Mouse (Mus musculus): Measurements from ENCODE around the gene Foxd3.
"Not testable (repeated sequence)": the region's sequence is repeated elsewhere in the genome, so short reads cannot be mapped to it uniquely, and the experiment has no call there.

Gene Foxd3

DNA sequence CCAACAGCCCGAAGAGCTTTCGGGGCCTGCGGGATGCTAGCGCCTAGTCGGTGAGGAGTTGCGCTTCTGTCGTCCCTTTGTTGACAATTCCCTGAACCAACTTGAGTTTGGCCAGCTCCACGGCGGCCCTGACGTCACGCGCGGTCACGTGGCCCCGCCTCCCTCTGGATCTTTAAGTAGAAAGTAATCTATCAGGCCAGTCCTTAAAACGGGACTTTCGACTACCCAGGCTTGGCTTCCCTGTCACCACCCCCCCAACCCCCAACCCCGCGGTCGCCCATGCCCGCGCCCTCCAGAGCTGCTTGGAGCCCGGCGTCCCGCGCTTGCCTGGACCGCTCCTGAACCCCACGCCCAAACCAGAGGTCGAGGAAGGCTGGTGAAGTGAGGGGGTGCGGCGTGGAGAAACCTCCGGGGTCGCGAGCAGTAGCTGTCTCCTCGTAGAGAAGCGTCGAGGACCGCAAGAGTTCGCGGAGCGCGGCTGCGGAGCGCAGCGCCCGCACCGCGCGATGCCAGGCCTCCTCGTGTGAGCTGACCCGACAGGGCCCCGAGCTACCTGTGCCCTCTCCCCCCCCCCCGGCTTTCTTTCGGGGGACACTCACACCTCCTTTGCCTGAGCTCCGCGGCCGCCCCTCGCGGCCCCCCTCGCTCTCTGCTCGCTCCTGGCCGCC lies at the start of gene Foxd3:
TSS of gene Foxd3 (plus strand) at position 363 of the 668 bp plus-strand sequence.
- DNase-seq (ENCODE audit: low spot score), result peak; percentile 64

DNA sequence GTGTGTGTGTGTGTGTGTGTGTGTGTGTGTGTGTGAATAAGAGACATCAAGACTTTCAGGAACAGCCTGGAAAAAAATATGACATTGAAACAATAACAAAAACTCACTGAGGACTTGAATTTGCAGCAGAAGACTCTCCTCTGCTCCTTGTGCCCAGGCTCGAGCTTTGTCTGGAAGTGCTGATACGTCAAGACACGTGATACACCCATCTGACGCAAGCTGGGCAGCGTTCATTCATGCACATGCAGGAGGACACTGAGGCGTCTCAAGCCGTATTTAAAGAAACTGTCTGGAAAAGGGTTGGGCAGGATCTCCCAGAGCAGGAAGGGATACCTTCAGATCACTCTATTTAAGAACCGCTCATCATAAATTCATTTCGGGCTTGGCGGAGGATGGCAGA lies 43.9 kb upstream of the Foxd3 start:
- DNase-seq (ENCODE audit: low spot score), result no peak

DNA sequence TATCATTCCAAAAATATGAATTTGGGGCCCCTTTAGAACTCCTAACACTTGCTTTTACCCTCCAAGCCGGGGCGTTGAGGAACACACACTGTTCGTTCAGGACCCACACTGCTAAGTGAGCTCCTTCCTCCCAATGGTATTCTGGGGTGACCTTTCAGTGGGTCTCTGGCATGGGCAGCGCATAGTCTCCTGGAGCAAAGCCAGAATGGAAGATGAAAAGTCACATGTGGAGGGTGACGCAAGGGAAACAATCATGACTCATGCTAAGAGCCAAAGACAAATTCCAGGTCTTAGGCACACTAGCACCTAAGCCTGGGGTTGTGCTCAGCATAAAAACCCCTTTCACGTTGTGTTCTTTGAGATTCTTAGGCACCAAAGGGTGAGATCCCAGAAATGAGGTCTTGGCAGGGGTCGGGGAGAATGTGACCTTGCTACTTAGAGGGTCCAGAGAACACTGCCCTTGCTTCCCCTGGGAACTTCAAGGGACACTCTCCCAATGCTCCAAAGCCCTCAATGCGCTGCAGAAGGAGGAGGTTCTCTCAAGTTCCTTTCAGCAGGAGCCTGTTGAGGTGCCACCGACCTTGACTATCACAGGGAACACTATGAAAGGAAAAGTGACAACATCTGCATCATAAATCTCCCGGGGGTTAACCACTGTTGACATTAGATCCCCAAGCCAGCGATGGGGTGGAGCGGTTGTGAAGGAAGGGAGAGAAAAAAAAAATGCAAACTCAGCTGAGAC lies 43.3 kb upstream of the Foxd3 start:
- no peak for DNase-seq (ENCODE audit: low spot score)

DNA sequence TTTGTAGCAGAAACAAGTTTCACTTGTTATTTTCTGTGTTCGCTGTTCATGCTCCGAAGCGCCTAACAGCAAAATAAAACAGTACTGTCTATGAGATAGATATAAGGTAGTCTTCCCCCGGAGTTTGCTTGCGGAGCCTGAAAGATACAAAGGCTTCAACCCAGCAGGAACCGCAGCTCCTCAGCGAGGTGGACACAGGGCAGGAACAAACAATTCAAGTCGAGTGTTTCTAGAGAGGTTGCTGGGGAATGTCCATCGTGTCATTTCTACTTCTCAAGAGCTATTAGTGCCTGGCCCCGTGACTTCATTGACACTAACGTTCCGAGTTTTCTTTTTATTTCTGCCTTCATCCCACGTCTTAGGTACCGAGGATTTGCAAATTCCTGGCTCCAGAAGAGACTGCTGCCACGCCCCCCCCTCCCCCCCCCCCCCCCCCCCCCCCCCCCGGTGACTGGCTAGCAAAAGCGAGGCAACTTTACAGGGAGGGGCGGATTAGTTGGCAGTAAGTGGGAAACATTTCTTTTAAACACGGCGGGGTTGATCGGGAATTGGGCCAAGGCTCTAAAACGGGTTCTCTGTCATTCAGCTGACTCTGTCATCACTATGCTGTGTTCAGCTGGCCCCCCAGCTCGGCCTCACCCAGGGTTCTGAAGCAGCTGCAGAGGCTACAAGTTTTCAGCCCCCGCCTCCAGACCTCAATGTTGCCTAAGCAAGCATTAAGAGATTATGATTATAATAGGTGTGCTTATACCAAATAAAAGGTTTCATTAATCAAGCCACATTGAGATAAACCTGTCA lies 29.9 kb upstream of the Foxd3 start:
- DNase-seq (ENCODE audit: low spot score), result peak; percentile 52

DNA sequence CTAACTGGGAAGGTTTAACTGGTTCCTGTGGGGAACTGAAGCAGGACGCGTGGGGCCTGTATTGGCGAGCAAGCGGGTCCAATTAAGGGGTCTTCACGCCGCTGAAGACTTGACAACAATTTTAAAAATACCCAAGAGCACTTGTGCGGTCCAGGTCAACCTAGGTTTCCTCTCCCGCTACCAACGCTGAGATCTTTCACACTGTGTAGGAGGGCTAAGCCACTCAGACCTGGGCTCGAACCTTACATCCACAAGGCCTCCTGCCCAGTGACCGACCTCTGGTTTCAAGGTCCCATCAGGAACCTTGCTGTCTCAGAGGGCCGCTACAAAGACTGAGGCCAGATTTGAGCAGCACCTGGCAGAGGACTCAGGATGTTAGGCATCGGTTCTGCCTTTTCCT lies 29.0 kb upstream of the Foxd3 start:
- no peak for DNase-seq (ENCODE audit: low spot score)

DNA sequence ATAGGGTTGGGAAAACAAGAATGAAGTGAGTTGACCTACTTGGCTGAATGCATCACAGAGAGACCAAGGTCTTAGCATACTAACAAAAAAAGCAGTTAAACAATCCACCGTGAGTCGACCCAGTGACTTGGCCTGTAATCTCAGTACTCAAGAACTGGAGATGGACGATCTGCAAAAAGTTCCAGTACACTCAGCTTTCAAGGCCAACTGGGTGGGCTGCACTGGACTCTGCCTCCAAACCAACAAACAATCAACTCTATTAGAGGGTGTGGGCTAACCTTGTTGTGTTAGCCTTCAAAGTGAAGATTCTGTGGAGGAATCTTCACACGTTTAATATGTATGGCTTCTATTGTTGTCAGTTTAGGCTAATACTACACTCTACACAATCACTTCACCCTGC lies 20.1 kb upstream of the Foxd3 start:
- no peak for DNase-seq (ENCODE audit: low spot score)

DNA sequence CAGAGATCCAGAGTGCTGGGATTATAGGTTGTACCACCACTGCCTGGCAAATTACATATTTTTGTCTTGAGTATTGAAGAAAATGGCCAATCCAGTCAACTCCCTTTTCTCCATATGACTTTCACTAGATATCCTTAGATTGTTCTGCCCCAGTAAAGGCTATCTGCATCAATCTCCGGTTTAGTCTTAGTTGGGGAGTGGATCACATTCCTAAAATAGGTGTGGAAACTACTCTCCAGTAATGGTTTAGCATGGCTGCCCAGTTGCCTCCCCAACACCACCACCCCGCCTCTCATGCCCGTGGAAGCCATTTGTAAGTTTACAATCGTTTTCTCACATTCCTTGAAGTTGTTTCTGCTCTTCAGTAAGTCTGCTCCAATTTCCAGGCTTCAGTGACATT lies 19.4 kb upstream of the Foxd3 start:
- no peak for DNase-seq (ENCODE audit: low spot score)

DNA sequence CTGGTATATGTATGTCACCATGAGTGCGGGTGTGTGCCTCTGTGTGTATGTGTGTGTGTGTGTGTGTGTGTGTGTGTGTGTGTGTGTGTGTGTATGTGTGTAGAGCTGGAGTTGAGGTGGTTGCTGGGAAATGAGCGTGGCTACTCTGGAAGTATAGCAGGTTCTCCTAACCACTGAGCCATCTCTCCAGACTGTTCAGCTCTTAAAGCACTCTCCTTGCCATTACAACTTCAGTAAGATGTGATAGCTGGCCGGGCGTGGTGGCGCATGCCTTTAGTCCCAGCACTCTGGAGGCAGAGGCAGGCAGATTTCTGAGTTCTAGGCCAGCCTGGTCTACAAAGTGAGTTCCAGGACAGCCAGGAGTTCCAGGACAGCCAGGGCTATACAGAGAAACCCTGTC lies 15.5 kb upstream of the Foxd3 start:
- DNase-seq (ENCODE audit: low spot score), result not testable (repeated sequence)

DNA sequence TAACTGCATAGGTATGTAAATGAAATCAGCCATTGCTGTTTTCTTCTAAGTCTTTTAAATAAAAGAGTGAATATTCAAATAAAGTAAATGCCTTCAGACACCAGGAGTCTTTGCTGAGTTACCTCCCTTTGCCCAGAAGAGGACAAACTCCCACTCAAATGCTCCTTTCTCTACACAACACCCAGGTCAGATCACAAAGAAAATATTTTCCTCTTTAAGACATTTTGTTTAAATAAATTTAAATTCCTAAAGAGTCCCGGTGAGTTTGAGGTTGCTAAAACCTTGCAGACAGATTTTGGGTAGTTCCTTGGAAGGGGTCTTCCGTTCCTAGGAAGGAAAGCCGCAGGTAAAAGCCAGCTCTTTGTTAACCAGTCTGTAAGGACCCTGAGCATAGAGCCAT lies 14.2 kb upstream of the Foxd3 start:
- no peak for DNase-seq (ENCODE audit: low spot score)

DNA sequence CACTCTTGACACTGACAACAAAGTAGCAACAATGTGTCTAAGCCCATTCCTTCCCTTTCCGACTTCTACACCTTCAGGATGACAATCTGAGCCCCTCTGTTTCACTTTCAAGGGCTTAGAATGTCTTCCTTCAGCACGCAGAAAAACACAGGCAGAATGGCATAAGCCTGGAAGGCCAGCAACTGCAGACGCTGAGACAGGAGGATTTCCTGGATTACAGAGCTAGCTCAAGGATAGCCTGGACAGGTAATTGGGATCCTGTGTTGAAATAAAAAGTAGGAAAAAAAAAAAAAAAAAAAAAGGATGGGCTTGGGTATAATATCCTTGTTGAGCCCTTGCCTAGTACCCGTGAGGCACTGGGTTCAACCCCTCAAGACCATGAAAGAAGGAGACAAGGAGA lies 10.5 kb upstream of the Foxd3 start:
- DNase-seq (ENCODE audit: low spot score), result no peak

DNA sequence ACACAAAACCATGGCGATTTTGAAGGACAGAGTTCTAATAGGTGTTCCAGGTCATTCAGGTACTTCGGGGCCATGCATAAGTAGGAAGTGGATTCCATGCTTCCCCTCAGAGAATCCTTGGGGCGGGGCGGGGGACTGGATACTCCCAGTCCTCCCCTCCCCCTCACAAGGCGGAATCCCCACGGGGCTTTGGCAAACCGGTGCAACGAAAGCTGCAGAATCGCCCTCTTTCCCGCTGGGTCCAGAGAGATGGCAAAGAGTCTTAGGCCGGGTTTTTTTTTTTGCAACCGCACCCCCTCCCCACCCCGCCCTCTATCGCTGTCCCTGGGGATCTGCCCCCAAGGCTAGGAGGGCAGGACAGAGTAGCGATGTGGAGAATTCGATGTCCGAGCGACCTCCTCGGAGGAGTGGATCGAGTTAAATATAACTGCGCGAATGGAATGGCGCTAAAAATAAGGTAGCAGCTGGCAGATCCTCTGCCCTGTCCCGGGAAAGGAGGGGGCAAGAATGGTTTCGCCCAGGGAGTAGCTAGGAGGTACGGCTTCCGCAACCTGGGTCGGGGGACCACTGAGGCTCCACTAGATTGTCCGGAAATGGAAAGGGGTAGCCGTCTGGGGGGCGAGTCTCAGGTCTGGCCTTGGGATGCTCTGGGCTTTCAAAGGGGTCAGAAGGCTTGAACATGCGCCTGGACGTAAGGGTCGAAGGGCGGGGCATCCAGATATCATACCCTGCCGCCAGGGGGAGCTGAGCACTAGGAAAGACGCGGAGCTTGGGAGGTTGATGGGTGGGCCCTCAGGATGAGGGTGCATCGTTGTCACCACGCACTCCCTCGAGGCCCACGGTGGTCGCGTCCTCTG lies 5.8 kb upstream of the Foxd3 start:
- DNase-seq (ENCODE audit: low spot score), result peak; percentile 42

DNA sequence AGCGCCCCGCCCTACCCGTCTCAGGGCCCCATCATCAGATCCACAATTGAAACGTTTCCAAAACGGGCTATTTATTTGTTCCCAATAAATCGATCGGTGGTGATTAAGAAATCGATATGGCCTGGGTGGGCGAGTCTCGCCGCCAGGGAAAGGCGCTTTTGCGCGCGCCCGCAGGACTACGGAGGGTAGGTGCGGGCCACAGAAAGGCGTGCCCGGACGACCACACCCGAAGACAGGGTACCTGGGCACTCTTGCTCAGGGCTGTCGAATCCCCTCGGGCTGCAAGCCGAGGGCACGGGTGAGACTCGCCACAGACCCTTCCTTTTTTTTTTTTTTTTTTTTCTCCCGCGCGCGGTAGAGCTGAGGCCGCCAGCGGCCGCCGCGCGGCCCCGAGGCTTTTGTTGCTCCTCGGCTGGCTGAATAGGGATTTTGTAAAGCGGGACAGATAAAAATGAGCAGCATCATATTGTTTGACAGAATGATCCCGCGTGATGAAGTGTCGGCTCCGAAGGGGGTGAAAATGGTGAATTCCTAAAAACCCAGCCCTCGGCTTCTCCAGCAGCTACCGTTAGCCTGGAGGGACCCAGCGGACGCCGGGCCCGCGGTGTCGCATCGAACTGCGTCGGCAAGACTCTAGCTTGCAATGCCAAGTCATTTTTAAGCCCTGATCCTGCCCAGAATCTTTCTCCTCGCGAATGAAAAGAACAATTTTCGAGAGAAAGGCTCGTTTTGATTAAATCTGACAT lies 5.0 kb upstream of the Foxd3 start:
- DNase-seq (ENCODE audit: low spot score), result peak; percentile 72

DNA sequence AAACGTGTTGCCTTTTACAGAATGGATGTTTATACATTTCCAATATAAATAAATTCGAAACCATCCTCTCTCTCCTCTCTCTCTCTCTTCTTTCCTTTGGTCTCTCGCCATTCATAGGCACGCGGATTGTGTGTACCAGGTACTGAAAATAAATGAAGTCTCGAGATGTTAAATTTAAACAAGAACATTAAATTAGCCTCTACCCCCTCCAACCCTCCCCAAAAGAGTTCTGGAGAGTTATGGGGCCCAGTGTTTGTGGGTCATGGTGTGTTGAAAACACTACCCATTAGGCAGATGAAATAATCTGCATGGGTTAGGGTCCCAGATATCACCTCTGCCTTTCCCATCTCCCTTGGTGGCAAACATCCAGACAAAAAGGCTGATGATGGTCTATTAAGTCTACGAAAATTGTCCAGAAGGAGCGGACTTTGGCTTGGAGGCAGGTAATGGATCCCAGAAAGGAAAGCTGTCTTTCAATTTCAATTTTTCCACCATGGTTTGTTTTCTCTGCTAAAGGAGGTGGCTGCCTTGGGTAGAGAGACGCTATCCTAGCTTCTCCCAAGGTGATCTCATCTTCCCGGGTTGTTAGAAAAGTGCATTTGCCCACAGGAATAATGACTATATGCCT lies 4.2 kb upstream of the Foxd3 start:
- no peak for DNase-seq (ENCODE audit: low spot score)

DNA sequence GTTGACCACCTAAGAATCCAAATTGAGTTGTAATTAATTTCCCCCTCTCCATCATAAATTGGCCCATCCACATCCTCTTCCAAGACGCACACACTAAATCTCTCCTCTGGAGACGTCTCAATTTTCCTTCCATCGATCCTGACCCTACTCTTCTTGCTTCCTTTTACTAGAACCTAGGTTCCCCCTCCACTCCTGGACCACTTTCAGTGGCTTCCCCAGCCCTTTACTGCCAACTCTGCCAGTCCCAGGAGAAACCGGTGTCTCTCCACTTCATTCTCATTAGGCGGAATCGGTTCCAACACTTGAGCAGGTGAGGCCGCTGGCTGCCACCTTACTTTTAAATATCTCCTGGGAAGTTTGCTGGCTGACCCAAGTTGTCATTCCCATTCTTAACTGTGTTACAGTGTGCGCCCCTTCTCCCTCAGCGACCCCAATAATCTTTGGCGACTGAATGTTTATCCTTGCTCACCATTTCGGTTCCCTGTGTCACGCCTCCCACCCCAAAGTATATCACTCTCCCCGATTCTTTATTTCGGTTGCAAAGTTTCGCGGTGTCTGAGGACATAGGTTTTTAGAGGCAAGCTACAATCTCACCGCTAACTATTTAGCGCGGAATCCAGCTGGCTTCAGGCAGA lies 3.4 kb upstream of the Foxd3 start:
- DNase-seq (ENCODE audit: low spot score), result peak; percentile 42

DNA sequence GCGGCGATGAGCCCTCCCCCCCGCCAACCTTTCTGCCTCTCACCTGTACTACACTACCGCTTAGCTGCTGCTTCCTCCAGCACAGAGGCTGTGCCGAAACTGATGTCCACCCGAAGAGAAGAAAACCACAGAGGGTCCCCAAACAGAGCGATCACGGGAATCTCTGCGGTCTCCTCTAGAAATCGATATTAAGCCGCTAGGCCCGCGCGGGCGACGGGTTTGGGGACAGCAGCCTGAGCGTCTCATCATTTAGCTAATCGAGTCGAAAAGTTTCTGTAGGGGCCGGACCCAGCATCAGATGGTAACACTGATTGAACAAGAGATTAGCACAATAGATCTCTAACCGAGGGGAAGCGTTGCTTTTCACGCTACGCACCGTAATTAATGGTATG lies 2.9 kb upstream of the Foxd3 start:
- peak; percentile 66 for DNase-seq (ENCODE audit: low spot score)

DNA sequence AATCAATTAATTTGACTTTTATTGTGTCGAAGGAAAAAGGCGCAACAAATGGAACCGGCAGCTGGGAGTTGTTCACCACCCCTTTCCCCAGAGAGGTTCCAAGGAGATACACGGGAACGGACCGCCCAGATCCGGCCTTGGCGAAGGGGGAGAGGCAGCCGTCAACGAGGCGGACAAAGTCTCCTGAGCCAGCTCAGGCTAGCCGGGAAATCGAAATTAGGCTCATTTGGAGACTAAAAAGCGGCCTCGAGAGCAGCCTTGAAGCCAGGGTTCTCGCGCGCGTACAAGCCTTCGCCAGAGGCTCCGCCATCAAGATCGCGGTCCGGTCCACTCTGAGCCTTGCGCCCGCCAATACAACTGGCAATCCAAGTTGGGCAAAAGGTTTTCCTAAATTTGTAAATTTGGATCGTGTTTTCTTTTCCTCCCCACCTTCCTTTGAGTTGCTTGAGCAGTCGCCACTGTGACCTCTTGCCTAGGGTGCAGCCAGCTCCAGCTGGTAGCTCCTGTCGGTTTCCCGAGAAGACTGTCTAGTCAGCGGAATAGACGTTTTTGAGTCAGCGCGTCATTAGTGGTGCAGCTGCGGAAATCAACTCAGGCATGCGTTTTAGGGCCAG lies 2.4 kb upstream of the Foxd3 start:
- DNase-seq (ENCODE audit: low spot score), result peak; percentile 75

DNA sequence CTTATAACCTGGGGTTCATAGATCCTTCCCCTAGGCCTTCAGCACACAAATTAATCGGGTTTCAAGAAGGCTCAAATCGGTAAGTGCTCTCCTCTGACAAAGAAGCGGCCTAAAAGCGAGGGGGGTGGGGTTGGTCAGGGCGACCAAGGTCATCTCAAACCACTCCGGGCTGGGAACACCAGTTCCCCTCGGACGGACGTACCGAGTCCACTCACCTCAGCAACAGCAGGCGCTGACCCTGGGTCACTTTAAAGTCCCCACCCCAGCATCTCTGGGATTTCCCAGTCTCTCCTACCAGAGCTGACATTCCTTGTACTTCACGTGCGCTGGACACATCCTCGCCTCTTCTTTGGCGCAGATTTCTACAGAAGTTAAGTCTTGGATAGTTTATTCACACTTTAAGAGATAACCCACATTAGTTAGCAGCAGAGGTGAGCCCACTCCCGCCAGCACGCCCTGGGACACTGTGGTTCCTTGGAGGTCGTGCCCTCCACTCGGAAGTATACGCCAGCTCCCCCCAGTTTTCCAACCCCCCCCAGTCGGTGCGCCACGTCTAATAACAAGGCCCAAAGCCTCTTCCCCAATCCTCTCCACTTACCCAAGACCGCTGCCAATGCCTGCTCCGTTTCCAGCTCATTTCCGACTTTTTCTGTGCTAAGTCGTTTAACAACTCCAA lies 1.3 kb upstream of the Foxd3 start:
- peak; percentile 43 for DNase-seq (ENCODE audit: low spot score)

DNA sequence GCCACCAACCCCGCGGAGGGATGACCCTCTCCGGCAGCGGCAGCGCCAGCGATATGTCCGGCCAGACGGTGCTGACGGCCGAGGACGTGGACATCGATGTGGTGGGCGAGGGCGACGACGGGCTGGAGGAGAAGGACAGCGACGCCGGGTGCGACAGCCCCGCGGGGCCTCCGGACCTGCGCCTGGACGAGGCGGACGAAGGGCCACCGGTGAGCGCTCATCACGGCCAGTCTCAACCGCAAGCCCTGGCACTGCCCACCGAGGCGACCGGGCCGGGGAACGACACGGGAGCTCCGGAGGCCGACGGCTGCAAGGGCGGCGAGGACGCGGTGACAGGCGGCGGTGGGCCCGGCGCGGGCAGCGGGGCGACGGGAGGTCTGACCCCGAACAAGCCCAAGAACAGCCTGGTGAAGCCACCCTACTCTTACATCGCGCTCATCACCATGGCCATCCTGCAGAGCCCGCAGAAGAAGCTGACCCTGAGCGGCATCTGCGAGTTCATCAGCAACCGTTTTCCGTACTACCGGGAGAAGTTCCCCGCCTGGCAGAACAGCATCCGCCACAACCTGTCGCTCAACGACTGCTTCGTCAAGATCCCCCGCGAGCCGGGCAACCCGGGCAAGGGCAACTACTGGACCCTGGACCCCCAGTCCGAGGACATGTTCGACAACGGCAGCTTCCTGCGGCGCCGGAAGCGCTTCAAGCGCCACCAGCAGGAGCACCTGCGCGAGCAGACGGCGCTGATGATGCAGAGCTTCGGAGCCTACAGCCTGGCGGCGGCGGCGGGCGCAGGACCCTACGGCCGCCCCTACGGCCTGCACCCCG lies 718 bp downstream of the Foxd3 start:
- DNase-seq (ENCODE audit: low spot score), result peak; percentile 49

Measured in embryo, embryonic 10.5 days (tissue).